Mouse (Mus musculus): Measurements from ENCODE around the gene Klhdc7a.

GRCm38 (mm10) chr4:139916731-139917130 is 51.1 kb downstream of the Klhdc7a start:
- TF ChIP-seq GATA1 (IDR thresholded peaks at IDR 0.05; ENCODE audit: borderline replicate concordance, low read length) = no peak
- no peak for TF ChIP-seq FLI1 (IDR thresholded peaks at IDR 0.05; ENCODE audit: low read length)
